Mouse (Mus musculus) liver, embryonic 15.5 days (tissue): Measurements from ENCODE around the gene Map3k15. TPM values are rescaled to one million over a fixed set of nuclear protein-coding genes. Genes with fewer than 3 reads are reported as not detected.

Experiments
- ATAC-seq: fragments of 200-750 bp; cut with Nextera tagmentation; 2 replicates; pipeline ENCODE4 v1.8.0; 2017; ENCODE audit warnings: moderate number of reproducible peaks, mild to moderate bottlenecking, moderate library complexity; ENCODE audit not compliant: insufficient read depth
- H3K27ac ChIP-seq: fragments of 300-500 bp; sonication (generic); replicated peaks from 2 replicates; pipeline ENCODE4 v1.5.1; 2015; ENCODE audit warnings: mild to moderate bottlenecking, inconsistent platforms
- H3K27me3 ChIP-seq: fragments of 300-500 bp; sonication (generic); 2 replicates; pipeline ENCODE4 v1.6.1; 2015; ENCODE audit warnings: mild to moderate bottlenecking, inconsistent platforms
- H3K36me3 ChIP-seq: fragments of 300-500 bp; sonication (generic); replicated peaks from 2 replicates; pipeline ENCODE4 v1.6.1; 2015; ENCODE audit warnings: moderate library complexity, mild to moderate bottlenecking, inconsistent platforms
- H3K4me1 ChIP-seq: fragments of 300-500 bp; sonication (generic); replicated peaks from 2 replicates; pipeline ENCODE4 v1.6.1; 2015; ENCODE audit warnings: inconsistent platforms
- H3K4me2 ChIP-seq: fragments of 300-500 bp; sonication (generic); 2 replicates; pipeline ENCODE4 v1.6.1; 2015; ENCODE audit warnings: moderate library complexity, mild to moderate bottlenecking, inconsistent platforms
- H3K4me3 ChIP-seq: fragments of 300-500 bp; sonication (generic); replicated peaks from 2 replicates; pipeline ENCODE4 v1.5.1; 2015; ENCODE audit warnings: mild to moderate bottlenecking, inconsistent platforms
- H3K9ac ChIP-seq: fragments of 300-500 bp; sonication (generic); 2 replicates; pipeline ENCODE4 v1.6.1; 2015; ENCODE audit warnings: moderate library complexity, mild to moderate bottlenecking, inconsistent platforms
- H3K9me3 ChIP-seq: fragments of 300-500 bp; sonication (generic); replicated peaks from 2 replicates; pipeline ENCODE4 v1.6.1; 2016; ENCODE audit warnings: inconsistent platforms
- WGBS: fragments of 180-500 bp; shearing (Covaris S2); methylation state at CpG from one replicate; pipeline ENCODE4 v1.1.7; 2015; ENCODE audit warnings: mixed read lengths; ENCODE audit not compliant: insufficient replicate concordance; 5-methylcytosine and 5-hydroxymethylcytosine counted together
- polyA plus RNA-seq: library from polyadenylated mRNA; unstranded; fragments of >200 nt; fragmentation: Nextera tagmentation; extraction: Ambion mirVana; gene quantifications from 2 replicates; pipeline ENCODE4 v1.2.1, GENCODE M21; 2015

The Map3k15 gene
- polyA plus RNA-seq, 1 experiment from 2014 or later: 0.15 TPM

DNA sequence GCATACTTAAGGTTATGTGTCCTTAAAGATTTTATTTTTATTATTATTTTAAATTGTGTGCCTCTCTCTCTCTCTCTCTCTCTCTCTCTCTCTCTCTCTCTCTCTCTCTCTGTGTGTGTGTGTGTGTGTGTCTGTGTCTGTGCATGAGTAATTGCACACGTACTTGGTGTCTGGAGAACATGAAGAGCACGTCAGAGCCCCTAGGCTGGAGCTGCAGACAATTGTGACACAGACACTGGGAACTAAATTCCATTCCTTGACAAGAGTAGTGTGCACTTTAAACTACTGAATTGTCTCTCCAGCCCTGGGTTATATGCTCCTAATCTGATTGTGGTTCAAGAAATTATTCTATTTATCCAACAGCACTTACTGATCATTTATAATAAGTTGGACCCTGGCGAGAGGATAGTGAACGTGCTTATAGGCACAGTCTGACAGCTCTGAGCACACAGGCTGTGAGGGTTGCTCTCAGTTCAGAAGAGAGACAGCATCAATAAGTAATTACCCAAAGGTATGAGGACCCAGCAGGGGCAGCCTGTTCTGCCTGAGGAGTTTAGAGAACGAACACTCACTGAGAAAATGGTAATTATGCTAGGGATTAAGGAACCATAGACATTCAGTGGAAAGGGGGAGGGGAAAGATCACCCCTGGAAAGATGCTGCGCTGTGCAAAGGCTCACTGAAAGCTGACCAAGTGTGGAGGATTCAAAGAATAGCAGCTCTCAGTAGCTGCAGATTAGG lies 178.2 kb downstream of the Map3k15 start:
- no peak for ATAC-seq
- no peak overlapping the region for H3K4me3 ChIP-seq
- no peak overlapping the region for H3K4me2 ChIP-seq
- no peak overlapping the region for H3K27ac ChIP-seq
- H3K9me3 ChIP-seq: no peaks in the 10 kb centered on the region
- H3K36me3 ChIP-seq: no peaks in the 10 kb centered on the region
- WGBS: 31% methylated on average over 6 of the region's 6 CpGs
- H3K4me1 ChIP-seq: no peaks in the 10 kb centered on the region
- H3K27me3 ChIP-seq: no peaks in the 10 kb centered on the region
- H3K9ac ChIP-seq: no peak overlapping the region

GRCm38 (mm10) chrX:160170150-160170549 lies 181.9 kb downstream of the Map3k15 start:
- Histone ChIP-seq H3K9ac (no peak overlapping the region), H3K9me3 (no peaks in the 10 kb centered on the region), H3K4me1 (no peaks in the 10 kb centered on the region), H3K27me3 (no peaks in the 10 kb centered on the region), H3K4me3 (no peak overlapping the region), H3K27ac (no peak overlapping the region), H3K4me2 (no peak overlapping the region), H3K36me3 (no peaks in the 10 kb centered on the region)
- 10% methylated on average over 3 of the region's 3 CpGs for WGBS
- no peak for ATAC-seq

Other genes with a start within 250 kb of the Map3k15 start
- gene Pdha1, start 150.0 kb downstream of the Map3k15 start, polyA plus RNA-seq: 43.9 and 44.6 TPM in 2 replicates